Mouse (Mus musculus) midbrain, embryonic 13.5 days (tissue): ENCODE measurements around the gene Zc3h7b. TPM values are rescaled to one million over a fixed set of nuclear protein-coding genes. Genes with fewer than 3 reads are reported as not detected.
"Not testable (repeated sequence)": the region's sequence is repeated elsewhere in the genome, so short reads cannot be mapped to it uniquely, and the experiment has no call there.

Source experiments
- ATAC-seq: fragments of 200-750 bp; cut with Nextera tagmentation; 2 replicates; pipeline ENCODE4 v1.8.0; 2017; ENCODE audit warnings: mild to moderate bottlenecking, moderate TSS enrichment, moderate library complexity
- H3K27ac ChIP-seq: fragments of 300-500 bp; sonication (generic); 2 replicates; pipeline ENCODE4 v1.5.1; 2015; ENCODE audit warnings: inconsistent platforms, mild to moderate bottlenecking, moderate library complexity
- H3K27me3 ChIP-seq: fragments of 300-500 bp; sonication (generic); 2 replicates; pipeline ENCODE4 v1.6.1; 2015; ENCODE audit warnings: mild to moderate bottlenecking, inconsistent platforms
- H3K36me3 ChIP-seq: fragments of 300-500 bp; sonication (generic); 2 replicates; pipeline ENCODE4 v1.6.1; 2015; ENCODE audit warnings: mild to moderate bottlenecking, inconsistent platforms
- H3K4me1 ChIP-seq: fragments of 300-500 bp; sonication (generic); replicated peaks from 2 replicates; pipeline ENCODE4 v1.6.1; 2015; ENCODE audit warnings: inconsistent platforms
- H3K4me2 ChIP-seq: fragments of 300-500 bp; sonication (generic); replicated peaks from 2 replicates; pipeline ENCODE4 v1.6.1; 2015; ENCODE audit warnings: moderate library complexity, mild to moderate bottlenecking, inconsistent platforms
- H3K4me3 ChIP-seq: fragments of 300-500 bp; sonication (generic); replicated peaks from 2 replicates; pipeline ENCODE4 v1.5.1; 2015; ENCODE audit warnings: mild to moderate bottlenecking, inconsistent platforms
- H3K9ac ChIP-seq: fragments of 300-500 bp; sonication (generic); replicated peaks from 2 replicates; pipeline ENCODE4 v1.6.1; 2015; ENCODE audit warnings: mild to moderate bottlenecking, inconsistent platforms
- H3K9me3 ChIP-seq: fragments of 300-500 bp; sonication (generic); 2 replicates; pipeline ENCODE4 v1.6.1; 2016; ENCODE audit warnings: mild to moderate bottlenecking, inconsistent platforms
- WGBS: fragments of 180-500 bp; shearing (Covaris S2); methylation state at CpG from one replicate; pipeline ENCODE4 v1.1.7; 2015; 5-methylcytosine and 5-hydroxymethylcytosine counted together
- polyA plus RNA-seq: library from polyadenylated mRNA; unstranded; fragments of >200 nt; fragmentation: Nextera tagmentation; extraction: Ambion mirVana; gene quantifications from 2 replicates; pipeline ENCODE4 v1.2.1, GENCODE M21; 2015

Gene Zc3h7b
- polyA plus RNA-seq = 41.6 and 48.4 TPM in 2 replicates

DNA sequence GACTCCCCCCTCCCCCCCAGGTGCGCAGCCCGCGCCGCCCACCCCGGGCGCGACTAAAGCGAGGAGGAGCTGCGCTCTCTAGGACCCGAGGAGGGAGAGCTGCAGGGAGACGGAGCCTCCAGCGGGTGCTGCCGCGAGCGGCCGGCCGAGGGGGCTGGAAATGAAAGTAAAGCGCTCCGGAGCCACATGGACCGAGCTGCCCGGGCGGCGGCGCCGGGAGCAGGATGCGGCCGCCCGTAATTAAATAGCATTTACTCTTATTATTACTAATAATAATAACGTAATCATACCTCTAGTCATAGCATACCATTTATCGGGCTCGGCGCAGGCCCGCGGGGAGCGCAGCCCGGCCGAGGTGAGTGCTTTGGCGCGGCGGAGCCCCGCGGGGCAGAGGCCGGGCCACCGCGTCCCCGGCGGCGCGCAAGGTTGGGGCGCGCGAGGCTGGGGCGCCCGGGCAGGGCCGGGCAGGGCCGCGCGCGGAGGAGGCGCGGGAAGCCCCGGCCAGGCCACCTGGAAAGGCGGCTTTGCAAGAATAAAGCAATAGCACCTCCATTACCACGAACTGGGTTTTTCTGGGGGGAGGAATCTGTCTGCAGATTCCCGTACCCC lies at the start of gene Zc3h7b, which contains the start of gene Rangap1:
TSS of gene Zc3h7b (plus strand) at position 66 of the 609 bp plus-strand sequence.
TSS of gene Rangap1 (minus strand) at position 539 of the 609 bp plus-strand sequence.
- Histone ChIP-seq H3K4me1 (peaks cover 31% of the 10 kb centered on the region), H3K4me3 (peak within 1 kb of the TSS; percentile 87), H3K27me3 (no peaks in the 10 kb centered on the region), H3K4me2 (peak within 1 kb of the TSS; percentile 83), H3K27ac (peak within 1 kb of the TSS; percentile 95), H3K9me3 (no peaks in the 10 kb centered on the region), H3K9ac (peak within 1 kb of the TSS; percentile 97), H3K36me3 (no peaks in the 10 kb centered on the region)
- ATAC-seq = peak; percentile 88
- under 1% methylated on average over 63 of the region's 65 CpGs for WGBS

DNA sequence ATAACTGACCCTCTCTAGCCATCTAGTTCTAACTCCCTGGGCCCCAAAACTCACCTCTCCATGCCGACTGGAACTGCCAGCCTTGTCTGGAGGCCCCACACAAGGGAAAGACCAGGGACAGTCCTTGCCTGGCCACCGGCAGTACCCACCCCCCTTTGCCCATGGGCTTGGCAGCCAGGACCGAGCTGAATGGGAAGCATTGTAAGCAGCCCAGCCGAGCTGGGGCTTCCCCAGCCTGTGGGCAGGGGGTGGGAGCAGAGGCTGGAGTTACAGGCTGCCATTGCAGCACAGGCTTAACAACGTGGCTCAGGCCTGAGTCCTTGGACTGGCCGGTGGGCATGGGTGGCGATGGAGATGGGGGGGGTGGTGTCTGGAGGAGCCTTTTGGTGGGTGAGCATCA lies 47.7 kb upstream of the Zc3h7b start, which contains the start of gene Chadl:
TSS of gene Chadl (minus strand) at position 113 of the 400 bp plus-strand sequence.
- H3K9me3 ChIP-seq = no peaks in the 10 kb centered on the region
- H3K4me1 ChIP-seq = peaks cover 24% of the 10 kb centered on the region
- H3K9ac ChIP-seq = no peak within 1 kb of the TSS
- 0 out of 2 replicates have a peak, but pooled peaks cover 5% of the 10 kb centered on the region for H3K36me3 ChIP-seq
- peaks cover 49% of the 10 kb centered on the region for H3K27me3 ChIP-seq
- H3K4me2 ChIP-seq = no peak within 1 kb of the TSS
- H3K4me3 ChIP-seq = no peak within 1 kb of the TSS
- H3K27ac ChIP-seq = no peak within 1 kb of the TSS
- ATAC-seq = no peak
- WGBS = 56% methylated on average over 7 of the region's 7 CpGs

DNA sequence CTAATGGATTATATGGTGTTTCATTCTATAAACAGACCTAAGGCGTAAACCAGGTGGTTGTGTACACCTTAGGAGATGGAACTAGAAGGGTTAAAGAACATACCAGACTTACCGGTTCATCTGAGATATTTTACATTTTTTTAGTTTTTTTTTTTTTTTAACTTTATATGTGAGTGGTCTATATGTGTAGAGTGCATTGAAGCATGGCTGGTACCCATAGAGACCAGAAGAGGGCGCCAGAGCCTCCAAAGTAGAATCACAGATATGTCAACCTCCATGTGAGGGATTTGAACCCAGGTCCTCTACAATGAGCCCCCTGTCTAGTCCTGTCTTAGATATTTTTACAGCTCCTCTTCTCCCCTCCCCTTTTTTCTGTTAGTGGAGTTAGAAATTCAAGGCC lies 47.0 kb upstream of the Zc3h7b start:
- peaks cover 43% of the 10 kb centered on the region for H3K27me3 ChIP-seq
- 54% methylated on average over 3 of the region's 3 CpGs for WGBS
- H3K36me3 ChIP-seq = peaks cover 10% of the 10 kb centered on the region
- H3K4me3 ChIP-seq = no peak overlapping the region
- no peak overlapping the region for H3K9ac ChIP-seq
- H3K9me3 ChIP-seq = no peaks in the 10 kb centered on the region
- no peak overlapping the region for H3K4me2 ChIP-seq
- H3K4me1 ChIP-seq = peaks cover 22% of the 10 kb centered on the region
- ATAC-seq = no peak
- no peak overlapping the region for H3K27ac ChIP-seq

DNA sequence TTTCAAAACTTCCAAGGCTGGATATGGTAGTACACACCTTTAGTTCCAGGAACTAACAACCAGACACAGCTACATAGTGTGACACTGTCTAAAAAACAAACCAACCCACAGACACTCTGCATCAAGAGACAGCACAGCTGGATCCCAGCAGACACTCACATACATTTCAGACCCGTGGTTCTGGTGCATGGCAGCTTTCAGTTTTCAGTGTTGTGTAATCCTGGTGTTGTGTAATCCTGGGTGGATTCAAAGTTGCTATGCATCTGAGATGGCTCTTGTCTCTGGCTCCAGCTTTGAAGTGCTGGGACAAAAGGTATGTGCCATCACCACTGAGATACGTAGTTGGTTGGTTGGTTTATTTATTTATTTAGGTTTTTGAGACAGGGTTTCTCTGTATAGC lies 46.3 kb upstream of the Zc3h7b start:
- no peak for ATAC-seq
- Histone ChIP-seq H3K4me1 (peaks cover 15% of the 10 kb centered on the region), H3K36me3 (peaks cover 17% of the 10 kb centered on the region), H3K27ac (no peak overlapping the region), H3K4me2 (no peak overlapping the region), H3K9ac (no peak overlapping the region), H3K9me3 (no peaks in the 10 kb centered on the region), H3K27me3 (peaks cover 36% of the 10 kb centered on the region), H3K4me3 (no peak overlapping the region)
- 76% methylated on average over 2 of the region's 2 CpGs for WGBS

DNA sequence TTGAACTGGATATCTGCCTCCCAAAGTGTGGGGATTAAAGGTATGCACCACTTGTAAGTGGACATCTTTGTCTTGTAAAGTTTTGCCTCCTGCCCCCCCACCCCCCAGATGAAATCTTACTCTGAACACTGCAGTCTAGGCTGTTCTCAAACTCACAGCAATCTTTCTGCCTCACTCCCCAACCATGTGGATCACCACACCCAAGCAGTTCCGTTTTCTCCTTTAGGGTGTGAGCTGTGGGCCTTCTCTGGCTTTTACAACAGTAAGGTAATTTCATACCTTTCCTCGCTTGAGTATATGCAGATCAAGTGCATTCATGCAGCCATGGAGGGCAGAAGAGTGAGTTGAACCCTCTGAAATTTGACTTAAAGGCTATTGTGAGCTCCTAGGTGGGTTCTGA lies 44.7 kb upstream of the Zc3h7b start:
- 73% methylated on average over 2 of the region's 2 CpGs for WGBS
- Histone ChIP-seq H3K4me2 (no peak overlapping the region), H3K9ac (no peak overlapping the region), H3K36me3 (peaks cover 34% of the 10 kb centered on the region), H3K4me3 (no peak overlapping the region), H3K27me3 (peaks cover 19% of the 10 kb centered on the region), H3K4me1 (peaks cover under 1% of the 10 kb centered on the region; the same call in 1 of the 2 replicates), H3K27ac (no peak overlapping the region), H3K9me3 (no peaks in the 10 kb centered on the region)
- no peak for ATAC-seq

DNA sequence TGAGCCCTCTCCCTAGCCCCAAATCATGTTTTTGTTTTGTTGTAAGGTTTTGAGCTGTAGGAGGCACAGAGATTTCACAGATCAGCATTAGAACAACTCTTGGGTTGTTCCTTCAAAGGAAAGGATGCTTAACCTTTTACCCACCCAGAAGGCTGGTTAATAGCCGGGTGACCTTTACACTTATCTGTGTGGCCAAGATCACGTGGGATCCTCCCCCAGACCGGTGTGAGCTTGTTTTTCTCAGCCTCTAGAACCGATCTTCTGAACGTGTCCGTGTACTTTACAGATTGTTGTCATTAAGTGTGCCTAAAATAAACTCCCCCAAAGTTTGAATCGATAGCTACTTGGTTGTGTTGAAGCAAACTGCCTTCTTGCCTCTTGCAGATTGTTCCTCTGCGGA lies 44.3 kb upstream of the Zc3h7b start:
- Histone ChIP-seq H3K27me3 (peaks cover 15% of the 10 kb centered on the region), H3K9me3 (no peaks in the 10 kb centered on the region), H3K36me3 (peaks cover 38% of the 10 kb centered on the region), H3K4me1 (no peaks in the 10 kb centered on the region), H3K27ac (no peak overlapping the region), H3K9ac (no peak overlapping the region), H3K4me3 (no peak overlapping the region), H3K4me2 (no peak overlapping the region)
- 84% methylated on average over 8 of the region's 8 CpGs for WGBS
- ATAC-seq = no peak

DNA sequence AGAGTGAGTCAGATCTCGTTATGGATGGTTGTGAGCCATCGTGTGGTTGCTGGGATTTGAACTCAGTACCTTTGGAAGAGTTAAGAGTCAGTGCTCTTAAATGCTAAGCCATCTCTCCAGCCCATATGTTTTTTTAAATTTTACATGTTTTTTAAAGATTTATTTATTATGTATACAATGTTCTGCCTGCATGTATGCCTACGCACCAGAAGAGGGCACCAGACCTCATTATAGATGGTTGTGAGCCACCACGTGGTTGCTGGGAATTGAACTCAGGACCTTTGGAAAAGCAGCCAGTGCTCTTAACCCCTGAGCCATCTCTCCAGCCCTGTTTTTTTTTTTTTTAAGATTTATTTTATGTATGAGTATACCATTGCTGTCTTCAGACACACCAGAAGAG lies 43.5 kb upstream of the Zc3h7b start:
- H3K9me3 ChIP-seq, H3K27ac ChIP-seq, H3K4me2 ChIP-seq, H3K4me1 ChIP-seq, H3K4me3 ChIP-seq, ATAC-seq, H3K27me3 ChIP-seq, H3K9ac ChIP-seq: not testable (repeated sequence)
- WGBS = 78% methylated on average over 4 of the region's 4 CpGs
- H3K36me3 ChIP-seq = peaks cover 45% of the 10 kb centered on the region

DNA sequence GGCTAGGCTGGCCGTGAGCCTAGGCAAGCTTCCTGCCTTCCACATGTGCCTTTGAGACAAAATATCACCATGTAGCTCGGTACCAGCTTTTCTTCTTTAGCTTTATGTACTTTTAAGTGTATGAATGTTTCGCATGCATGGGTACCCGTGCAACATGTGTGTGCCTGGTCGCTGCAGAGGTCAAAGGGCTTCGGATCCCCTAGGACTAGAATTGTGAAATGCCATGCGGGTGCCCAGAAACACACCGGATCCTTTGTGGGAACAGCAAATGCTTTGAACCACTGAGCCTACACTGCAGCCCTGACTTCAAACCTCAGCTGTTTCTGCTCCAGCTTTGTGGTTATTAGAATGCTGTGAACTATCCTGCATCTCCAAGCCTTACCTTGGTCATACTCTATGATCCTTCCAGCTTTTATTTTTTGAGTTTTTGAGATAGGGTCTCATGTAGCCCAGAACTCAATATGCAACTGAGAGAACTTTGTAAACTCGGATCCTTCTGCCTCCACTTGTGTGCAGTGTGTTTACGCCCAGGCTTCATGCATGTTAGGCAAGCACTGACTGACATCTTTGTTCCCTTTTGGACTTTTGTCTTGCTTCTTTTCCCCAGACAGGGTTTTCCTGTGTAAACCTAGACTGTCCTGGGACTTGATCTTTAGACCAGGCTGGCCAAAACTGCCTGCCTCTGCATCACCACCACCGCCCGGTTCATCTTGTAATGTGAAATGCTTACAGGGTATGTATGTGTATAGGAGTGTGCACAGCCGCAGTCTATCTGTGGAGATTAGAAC lies 42.4 kb upstream of the Zc3h7b start:
- H3K27me3 ChIP-seq = no peaks in the 10 kb centered on the region
- WGBS = 91% methylated on average over 13 of the region's 13 CpGs
- no peak overlapping the region for H3K9ac ChIP-seq
- ATAC-seq = no peak
- H3K27ac ChIP-seq = 0 out of 2 replicates have a peak overlapping the region, but pooled peaks have one; percentile 30
- H3K4me3 ChIP-seq = no peak overlapping the region
- H3K36me3 ChIP-seq = peaks cover 55% of the 10 kb centered on the region
- H3K4me2 ChIP-seq = no peak overlapping the region
- H3K4me1 ChIP-seq = no peaks in the 10 kb centered on the region
- no peaks in the 10 kb centered on the region for H3K9me3 ChIP-seq

DNA sequence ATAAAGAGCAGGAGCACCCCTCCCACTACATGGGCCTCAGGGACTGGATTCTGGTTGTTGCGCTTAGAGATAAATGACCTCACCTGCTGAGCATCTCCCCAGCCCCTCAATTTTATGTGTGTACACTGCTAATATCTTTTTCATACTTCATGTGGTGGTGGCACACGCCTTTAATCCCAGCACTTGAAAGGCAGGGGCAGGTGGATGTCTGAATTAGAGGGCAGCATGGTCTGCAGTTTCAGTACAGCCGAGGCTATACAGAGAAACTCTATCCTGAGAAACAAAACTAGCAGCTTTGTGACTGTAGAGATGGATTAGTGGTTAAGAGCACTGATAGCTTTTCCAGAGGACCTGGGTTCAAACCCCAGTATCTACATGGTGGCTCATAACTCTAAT lies 41.8 kb upstream of the Zc3h7b start:
- Histone ChIP-seq H3K4me3 (no peak overlapping the region), H3K9ac (no peak overlapping the region), H3K4me1 (no peaks in the 10 kb centered on the region), H3K4me2 (no peak overlapping the region), H3K36me3 (peaks cover 61% of the 10 kb centered on the region), H3K9me3 (no peaks in the 10 kb centered on the region), H3K27me3 (no peaks in the 10 kb centered on the region), H3K27ac (0 out of 2 replicates have a peak overlapping the region, but pooled peaks have one; percentile 30)
- no peak for ATAC-seq
- 91% methylated on average over 3 of the region's 3 CpGs for WGBS

DNA sequence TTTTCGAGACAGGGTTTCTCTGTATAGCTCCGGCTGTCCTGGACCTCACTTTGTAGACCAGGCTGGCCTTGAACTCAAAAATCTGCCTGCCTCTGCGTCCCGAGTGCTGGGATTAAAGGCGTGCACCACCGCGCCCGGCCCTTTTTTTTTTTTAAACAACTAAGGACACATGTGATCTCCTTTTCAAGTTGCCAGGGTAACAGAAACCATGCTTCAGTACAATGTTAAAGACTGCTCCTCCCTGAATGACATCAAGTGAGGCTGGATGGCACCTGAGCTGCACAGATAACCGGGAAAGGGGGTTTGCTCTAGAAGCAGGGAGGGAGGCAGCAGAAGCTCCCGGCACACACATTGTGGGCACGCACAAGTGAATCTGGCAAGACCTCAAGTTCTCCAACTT lies 35.9 kb upstream of the Zc3h7b start:
- Histone ChIP-seq H3K27ac (no peak overlapping the region), H3K9ac (no peak overlapping the region), H3K4me1 (no peaks in the 10 kb centered on the region), H3K4me2 (no peak overlapping the region), H3K27me3 (no peaks in the 10 kb centered on the region), H3K4me3 (no peak overlapping the region), H3K36me3 (peaks cover 95% of the 10 kb centered on the region), H3K9me3 (no peaks in the 10 kb centered on the region)
- 87% methylated on average over 11 of the region's 11 CpGs for WGBS
- ATAC-seq = no peak

DNA sequence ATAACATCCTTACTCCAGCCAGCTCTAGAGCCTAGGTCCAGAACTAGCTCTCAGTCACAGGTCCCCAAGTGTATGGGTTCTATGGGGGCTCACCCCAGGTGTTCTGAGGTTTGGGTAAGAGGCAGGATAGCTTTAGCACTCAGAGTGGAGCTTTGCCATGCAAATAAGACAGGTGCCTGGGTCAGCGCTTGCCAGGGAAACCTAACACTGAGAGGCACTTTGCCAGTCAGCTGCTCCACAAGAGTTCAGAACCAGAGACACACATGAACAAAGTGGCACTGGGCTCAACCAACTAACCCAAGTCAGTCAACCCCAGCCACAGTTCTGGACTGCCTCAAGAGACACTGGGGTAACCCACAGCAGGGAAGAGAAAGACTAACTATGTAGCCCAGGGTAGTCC lies 35.2 kb upstream of the Zc3h7b start:
- 100% methylated on average over 1 of the region's 1 CpGs for WGBS

DNA sequence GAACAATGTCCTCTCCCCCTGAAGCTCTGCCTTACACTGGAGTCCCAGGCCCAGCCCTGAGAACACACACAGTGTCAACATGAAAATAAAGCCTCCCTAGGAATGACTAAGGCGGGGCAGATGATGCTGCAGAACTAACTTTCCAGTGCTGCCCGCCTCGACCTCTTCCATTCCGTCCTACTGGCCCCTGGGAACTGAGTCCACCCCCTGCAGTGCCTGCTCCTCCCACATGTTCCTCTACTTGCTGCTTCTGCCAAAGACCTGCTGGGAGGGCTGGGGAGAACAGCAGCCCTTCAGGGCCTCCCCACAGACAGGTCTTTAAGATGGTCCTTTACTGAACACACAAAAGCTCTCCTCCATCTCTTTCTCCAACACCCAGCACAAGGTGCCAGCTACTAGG lies 34.1 kb upstream of the Zc3h7b start:
- H3K27me3 ChIP-seq = no peaks in the 10 kb centered on the region
- WGBS = 86% methylated on average over 4 of the region's 4 CpGs
- H3K9ac ChIP-seq = no peak overlapping the region
- H3K4me1 ChIP-seq = no peaks in the 10 kb centered on the region
- ATAC-seq = no peak
- no peak overlapping the region for H3K4me2 ChIP-seq
- H3K4me3 ChIP-seq = no peak overlapping the region
- no peak overlapping the region for H3K27ac ChIP-seq
- peaks cover 90% of the 10 kb centered on the region for H3K36me3 ChIP-seq
- no peaks in the 10 kb centered on the region for H3K9me3 ChIP-seq

More for the DNA sequence above, 35.2 kb upstream of the Zc3h7b start:
- no peak overlapping the region for H3K27ac ChIP-seq
- ATAC-seq = no peak
- H3K9ac ChIP-seq = no peak overlapping the region
- no peaks in the 10 kb centered on the region for H3K9me3 ChIP-seq
- no peak overlapping the region for H3K4me3 ChIP-seq
- no peaks in the 10 kb centered on the region for H3K27me3 ChIP-seq
- H3K4me1 ChIP-seq = no peaks in the 10 kb centered on the region
- no peak overlapping the region for H3K4me2 ChIP-seq
- H3K36me3 ChIP-seq = peaks cover 90% of the 10 kb centered on the region
